Mouse (Mus musculus): Measurements from ENCODE around the gene Pde2a.

Pde2a gene

GRCm38 (mm10) chr7:101454479-101454878, 33.0 kb downstream of the Pde2a start:
- no peak for DNase-seq (ENCODE audit: low spot score)

GRCm38 (mm10) chr7:101455141-101455540, 33.6 kb downstream of the Pde2a start:
- DNase-seq (ENCODE audit: low spot score), result no peak

GRCm38 (mm10) chr7:101456318-101456717, 34.8 kb downstream of the Pde2a start:
- DNase-seq (ENCODE audit: low spot score), result no peak

GRCm38 (mm10) chr7:101456789-101457188, 35.3 kb downstream of the Pde2a start:
- DNase-seq (ENCODE audit: low spot score), result no peak

- no peak for DNase-seq (ENCODE audit: low spot score)
Observed at GRCm38 (mm10) chr7:101457283-101457682, 35.8 kb downstream of the Pde2a start.

- no peak for DNase-seq (ENCODE audit: low spot score)
Observed at GRCm38 (mm10) chr7:101457801-101458200, 36.3 kb downstream of the Pde2a start.

- no peak for DNase-seq (ENCODE audit: low spot score)
Observed at GRCm38 (mm10) chr7:101458278-101458781, 36.8 kb downstream of the Pde2a start.

GRCm38 (mm10) chr7:101459305-101459813, 37.9 kb downstream of the Pde2a start:
- no peak for DNase-seq (ENCODE audit: low spot score)

- DNase-seq (ENCODE audit: low spot score), result no peak
Observed at GRCm38 (mm10) chr7:101459923-101460607, 38.6 kb downstream of the Pde2a start.

- no peak for DNase-seq (ENCODE audit: low spot score)
Observed at GRCm38 (mm10) chr7:101460608-101460957, 39.1 kb downstream of the Pde2a start.

- no peak for DNase-seq (ENCODE audit: low spot score)
Observed at GRCm38 (mm10) chr7:101461571-101461970, 40.1 kb downstream of the Pde2a start.

GRCm38 (mm10) chr7:101462327-101463068, 41.0 kb downstream of the Pde2a start:
- no peak for DNase-seq (ENCODE audit: low spot score)

- DNase-seq (ENCODE audit: low spot score), result no peak
Observed at GRCm38 (mm10) chr7:101463665-101464271, 42.3 kb downstream of the Pde2a start.

GRCm38 (mm10) chr7:101464927-101465326, 43.4 kb downstream of the Pde2a start:
- DNase-seq (ENCODE audit: low spot score), result no peak

- no peak for DNase-seq (ENCODE audit: low spot score)
Observed at GRCm38 (mm10) chr7:101465392-101465791, 43.9 kb downstream of the Pde2a start.

GRCm38 (mm10) chr7:101465850-101466580, 44.5 kb downstream of the Pde2a start:
- no peak for DNase-seq (ENCODE audit: low spot score)

- no peak for DNase-seq (ENCODE audit: low spot score)
Observed at GRCm38 (mm10) chr7:101466581-101467081, 45.1 kb downstream of the Pde2a start.

GRCm38 (mm10) chr7:101471423-101471822, 49.9 kb downstream of the Pde2a start:
- no peak for DNase-seq (ENCODE audit: low spot score)

- no peak for DNase-seq (ENCODE audit: low spot score)
Observed at GRCm38 (mm10) chr7:101471968-101472480, 50.5 kb downstream of the Pde2a start.

GRCm38 (mm10) chr7:101472598-101473558, 51.4 kb downstream of the Pde2a start:
- no peak for DNase-seq (ENCODE audit: low spot score)

Data from urinary bladder, postnatal 10 days (tissue).